ENCODE assay signal across 9 mouse cellular contexts in genomic region chr9:61380258-61381062, GRCm38 (mm10). TPM values are rescaled to one million over a fixed set of nuclear protein-coding genes. Genes with fewer than 3 reads are reported as not detected.
DNase-seq lines count a peak whose midpoint lies in the region; ATAC-seq lines count a peak whose summit lies in the region.
"Had no signal": no experiment of that assay in that cellular context is flagged by ENCODE, and none has a peak within 500 bp of the region (broad histone marks: within the 10 kb centered on the region; RNA-seq: fewer than 3 reads in every experiment).

No protein-coding gene starts in this region.

- 5% methylated on average over 18 of the region's 18 CpGs for WGBS in forebrain, embryonic 16.5 days
- WGBS in limb, embryonic 15.5 days = 17% methylated on average over 18 of the region's 18 CpGs
- 34% methylated on average over 18 of the region's 18 CpGs for WGBS in intestine, embryonic 15.5 days

- H3K27me3 ChIP-seq in forebrain, embryonic 16.5 days (replicated peaks; ENCODE audit: control insufficient read depth, insufficient read depth, low read length) = no peaks in the 10 kb centered on the region
- no peaks in the 10 kb centered on the region for H3K27me3 ChIP-seq in limb, embryonic 15.5 days
- H3K27me3 ChIP-seq in splenic B cell, adult 2 months (ENCODE audit: control insufficient read depth, insufficient read depth, low read length, poor library complexity, severe bottlenecking) = no peaks in the 10 kb centered on the region
- H3K27me3 ChIP-seq in intestine, embryonic 15.5 days (replicated peaks) = no peaks in the 10 kb centered on the region
- H3K27me3 ChIP-seq: stomach, embryonic 15.5 days had no signal

- H3K27ac ChIP-seq in forebrain, embryonic 16.5 days (ENCODE audit: low read length) = peak overlapping the region; percentile 52
- peak overlapping the region; percentile 51; the same call in 1 of the 2 replicates for H3K27ac ChIP-seq in limb, embryonic 15.5 days
- no peak overlapping the region for H3K27ac ChIP-seq in intestine, embryonic 15.5 days
- H3K27ac ChIP-seq: stomach, embryonic 15.5 days had no signal

- H3K9me3 ChIP-seq in forebrain, embryonic 16.5 days (ENCODE audit: control insufficient read depth, low read length) = no peaks in the 10 kb centered on the region
- no peaks in the 10 kb centered on the region for H3K9me3 ChIP-seq in limb, embryonic 15.5 days
- no peaks in the 10 kb centered on the region for H3K9me3 ChIP-seq in intestine, embryonic 15.5 days
- H3K9me3 ChIP-seq: stomach, embryonic 15.5 days had no signal

- peak overlapping the region; percentile 19; the same call in 1 of the 2 replicates for H3K9ac ChIP-seq in forebrain, embryonic 16.5 days (replicated peaks; ENCODE audit: low read depth, low read length)
- no peak overlapping the region for H3K9ac ChIP-seq in limb, embryonic 15.5 days
- H3K9ac ChIP-seq in intestine, embryonic 15.5 days = no peak overlapping the region
- H3K9ac ChIP-seq: stomach, embryonic 15.5 days had no signal

- H3K4me1 ChIP-seq in forebrain, embryonic 16.5 days (replicated peaks; ENCODE audit: control insufficient read depth, insufficient read depth, low read length) = peaks cover 98% of the 10 kb centered on the region
- H3K4me1 ChIP-seq in limb, embryonic 15.5 days = peaks cover 97% of the 10 kb centered on the region
- peaks cover 78% of the 10 kb centered on the region for H3K4me1 ChIP-seq in intestine, embryonic 15.5 days (replicated peaks)

- peak; percentile 67 for DNase-seq in left cerebral cortex, postnatal 4 days
- no peak for DNase-seq in left cerebral cortex, postnatal 10 days (ENCODE audit: extremely low spot score in 1 of 2, low spot score in 2 of 2)
- peak; percentile 37 for DNase-seq in splenic B cell, adult 2 months (ENCODE audit: low read depth, low spot score)
- no peak for DNase-seq in frontal cortex, postnatal 10 days (ENCODE audit: low spot score in 2 of 2)
- no peak for DNase-seq in adrenal gland, postnatal 10 days

- peak; percentile 51 for ATAC-seq in forebrain, embryonic 16.5 days
- peak; percentile 42; the same call in 1 of the 2 replicates for ATAC-seq in limb, embryonic 15.5 days (ENCODE audit: insufficient number of reproducible peaks, low FRiP score, low TSS enrichment, low read depth)
- no peak for ATAC-seq in intestine, embryonic 15.5 days

- no peak overlapping the region for H3K4me3 ChIP-seq in forebrain, embryonic 16.5 days (replicated peaks; ENCODE audit: low read length)
- H3K4me3 ChIP-seq in limb, embryonic 15.5 days = no peak overlapping the region
- no peak overlapping the region for H3K4me3 ChIP-seq in intestine, embryonic 15.5 days (replicated peaks)
- H3K4me3 ChIP-seq: stomach, embryonic 15.5 days had no signal

- no peaks in the 10 kb centered on the region for H3K36me3 ChIP-seq in forebrain, embryonic 16.5 days (ENCODE audit: control insufficient read depth, insufficient read depth)
- H3K36me3 ChIP-seq in limb, embryonic 15.5 days = peaks cover 26% of the 10 kb centered on the region
- peaks cover 9% of the 10 kb centered on the region for H3K36me3 ChIP-seq in splenic B cell, adult 2 months (ENCODE audit: control insufficient read depth, insufficient read depth, low read length, poor library complexity, severe bottlenecking)
- H3K36me3 ChIP-seq in intestine, embryonic 15.5 days = peaks cover 3% of the 10 kb centered on the region; the same call in 1 of the 2 replicates

- intact Hi-C loops in left cerebral cortex, postnatal 4 days (cut with DNase I) = no loop called here
- intact Hi-C loops in left cerebral cortex, postnatal 10 days (cut with DNase I) = no loop called here

- H3K4me2 ChIP-seq in forebrain, embryonic 16.5 days (ENCODE audit: low read length) = peak overlapping the region; percentile 34
- H3K4me2 ChIP-seq in limb, embryonic 15.5 days = peak overlapping the region; percentile 15; the same call in 1 of the 2 replicates
- no peak overlapping the region for H3K4me2 ChIP-seq in intestine, embryonic 15.5 days (replicated peaks)
- H3K4me2 ChIP-seq: stomach, embryonic 15.5 days had no signal

RNA-seq across cellular contexts. Expression of gene Tle3, which starts 8.3 kb away (rescaled TPM):
- 100 to 1,000 TPM; 102 to 112 TPM for total RNA-seq in left cerebral cortex, postnatal 4 days (2021)
- total RNA-seq in left cerebral cortex, postnatal 10 days (2021) = 10 to 100 TPM; 80.8 to 92.7 TPM
- 36.8 and 42.5 TPM in 2 replicates for polyA plus RNA-seq in forebrain, embryonic 16.5 days (2015; fragmentation: Nextera tagmentation; extraction: Ambion mirVana)
- 38.0 and 42.9 TPM in 2 replicates for polyA plus RNA-seq in limb, embryonic 15.5 days (2015; fragmentation: Nextera tagmentation; extraction: Ambion mirVana)
- polyA plus RNA-seq in intestine, embryonic 15.5 days (2015; fragmentation: Nextera tagmentation; extraction: Ambion mirVana) = 18.6 and 20.3 TPM in 2 replicates
- 10 to 100 TPM; 82.4 to 92.7 TPM for total RNA-seq in adrenal gland, postnatal 10 days (2021)

Comparison
In these comparisons a context has a peak if more than half of its experiments do, and no peak if none do; other contexts are left out.
1. DNase-seq: peak in left cerebral cortex, postnatal 4 days (single experiment) and splenic B cell, adult 2 months (single experiment); none in left cerebral cortex, postnatal 10 days (0 of 2), frontal cortex, postnatal 10 days (0 of 2) and adrenal gland, postnatal 10 days (single experiment).